Mouse (Mus musculus) stomach, embryonic 14.5 days (tissue): ENCODE data around the gene Tas2r109. TPM values are rescaled to one million over a fixed set of nuclear protein-coding genes. Genes with fewer than 3 reads are reported as not detected.
"Not testable (repeated sequence)": the region's sequence is repeated elsewhere in the genome, so short reads cannot be mapped to it uniquely, and the experiment has no call there.

Source experiments
- ATAC-seq: fragments of 200-750 bp; cut with Nextera tagmentation; 2 replicates; pipeline ENCODE4 v1.8.0; 2017; ENCODE audit warnings: low read depth, moderate TSS enrichment; ENCODE audit not compliant: insufficient number of reproducible peaks, insufficient read depth, low FRiP score
- H3K27ac ChIP-seq: fragments of 300-500 bp; sonication (generic); 2 replicates; pipeline ENCODE4 v1.5.1; 2014; ENCODE audit warnings: mild to moderate bottlenecking, low read length, moderate library complexity, mixed read lengths
- H3K27me3 ChIP-seq: fragments of 300-500 bp; sonication (generic); 2 replicates; pipeline ENCODE4 v1.6.1; 2014; ENCODE audit warnings: low read length, control low read depth, mixed read lengths; ENCODE audit not compliant: control insufficient read depth, insufficient read depth
- H3K36me3 ChIP-seq: fragments of 300-500 bp; sonication (generic); 2 replicates; pipeline ENCODE4 v1.6.1; 2014; ENCODE audit warnings: mild to moderate bottlenecking, control low read depth, low read length, moderate library complexity, mixed read lengths; ENCODE audit not compliant: control insufficient read depth, insufficient read depth
- H3K4me1 ChIP-seq: fragments of 300-500 bp; sonication (generic); 2 replicates; pipeline ENCODE4 v1.6.1; 2014; ENCODE audit warnings: low read length, control low read depth, mixed read lengths; ENCODE audit not compliant: control insufficient read depth, insufficient read depth
- H3K4me2 ChIP-seq: fragments of 300-500 bp; sonication (generic); replicated peaks from 2 replicates; pipeline ENCODE4 v1.6.1; 2014; ENCODE audit warnings: low read depth, low read length, control low read depth
- H3K4me3 ChIP-seq: fragments of 300-500 bp; sonication (generic); 2 replicates; pipeline ENCODE4 v1.5.1; 2014; ENCODE audit warnings: low read depth, low read length, control low read depth
- H3K9ac ChIP-seq: fragments of 300-500 bp; sonication (generic); replicated peaks from 2 replicates; pipeline ENCODE4 v1.6.1; 2014; ENCODE audit warnings: low read depth, mild to moderate bottlenecking, control low read depth, low read length, moderate library complexity, mixed read lengths
- H3K9me3 ChIP-seq: fragments of 300-500 bp; sonication (generic); 2 replicates; pipeline ENCODE4 v1.6.1; 2016; ENCODE audit warnings: low read depth, low read length, control low read depth; ENCODE audit not compliant: control insufficient read depth
- WGBS: fragments of 180-500 bp; shearing (Covaris S2); extraction: QIAGEN DNeasy Blood & Tissue Kit; methylation state at CpG from one replicate; pipeline ENCODE4 v1.1.7; 2014; 5-methylcytosine and 5-hydroxymethylcytosine counted together
- polyA plus RNA-seq: library from polyadenylated mRNA; unstranded; fragments of >200 nt; fragmentation: Nextera tagmentation; extraction: Ambion mirVana; gene quantifications from 2 replicates; pipeline ENCODE4 v1.2.1, GENCODE M21; 2014

The Tas2r109 gene
- not detected in 2 replicates for polyA plus RNA-seq

GRCm38 (mm10) chr6:132980865-132981264, at the start of gene Tas2r109:
Tas2r109 (minus strand) TSS chr6:132980965.
- Histone ChIP-seq H3K4me1 (no peaks in the 10 kb centered on the region), H3K27me3 (no peaks in the 10 kb centered on the region), H3K36me3 (no peaks in the 10 kb centered on the region), H3K9ac (no peak within 1 kb of the TSS), H3K9me3 (no peaks in the 10 kb centered on the region), H3K27ac (no peak within 1 kb of the TSS), H3K4me2 (no peak within 1 kb of the TSS), H3K4me3 (no peak within 1 kb of the TSS)
- no peak for ATAC-seq
- WGBS, result 85% methylated on average over 2 of the region's 2 CpGs

GRCm38 (mm10) chr6:132957819-132958218, 22.9 kb downstream of the Tas2r109 start, which contains the start of gene Tas2r131:
Tas2r131 (minus strand) TSS chr6:132957919.
- no peak for ATAC-seq
- H3K27ac ChIP-seq, result no peak within 1 kb of the TSS
- no peaks in the 10 kb centered on the region for H3K27me3 ChIP-seq
- 71% methylated on average over 1 of the region's 1 CpGs for WGBS
- H3K4me3 ChIP-seq, result no peak within 1 kb of the TSS
- no peaks in the 10 kb centered on the region for H3K9me3 ChIP-seq
- no peaks in the 10 kb centered on the region for H3K4me1 ChIP-seq
- no peak within 1 kb of the TSS for H3K4me2 ChIP-seq
- H3K9ac ChIP-seq, result no peak within 1 kb of the TSS
- H3K36me3 ChIP-seq, result no peaks in the 10 kb centered on the region

DNA sequence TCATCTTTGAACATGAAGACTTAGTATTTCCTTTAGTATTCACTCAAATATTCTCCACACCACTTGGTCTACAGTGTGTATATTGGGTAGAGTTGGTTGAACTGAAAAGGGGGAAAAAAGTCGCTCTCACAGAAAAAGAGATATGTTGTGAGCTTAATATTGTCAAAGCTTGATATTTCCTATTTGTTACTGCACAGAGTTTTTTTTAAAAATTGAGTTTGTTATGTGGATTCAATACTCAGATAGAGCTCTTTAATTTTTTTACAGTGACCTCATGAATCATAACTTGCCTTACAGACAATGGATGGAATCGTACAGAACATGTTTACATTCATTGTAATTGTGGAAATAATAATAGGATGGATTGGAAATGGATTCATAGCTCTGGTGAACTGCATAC, 30.0 kb downstream of the Tas2r109 start, which contains the start of gene Tas2r129:
TSS of gene Tas2r129 (plus strand) at position 301 of the 400 bp plus-strand sequence.
- no peak for ATAC-seq
- no peaks in the 10 kb centered on the region for H3K36me3 ChIP-seq
- no peak within 1 kb of the TSS for H3K4me2 ChIP-seq
- WGBS, result 79% methylated on average over 2 of the region's 2 CpGs
- no peak within 1 kb of the TSS for H3K4me3 ChIP-seq
- H3K27ac ChIP-seq, result no peak within 1 kb of the TSS
- no peaks in the 10 kb centered on the region for H3K4me1 ChIP-seq
- H3K9me3 ChIP-seq, result no peaks in the 10 kb centered on the region
- H3K27me3 ChIP-seq, result no peaks in the 10 kb centered on the region
- no peak within 1 kb of the TSS for H3K9ac ChIP-seq

DNA sequence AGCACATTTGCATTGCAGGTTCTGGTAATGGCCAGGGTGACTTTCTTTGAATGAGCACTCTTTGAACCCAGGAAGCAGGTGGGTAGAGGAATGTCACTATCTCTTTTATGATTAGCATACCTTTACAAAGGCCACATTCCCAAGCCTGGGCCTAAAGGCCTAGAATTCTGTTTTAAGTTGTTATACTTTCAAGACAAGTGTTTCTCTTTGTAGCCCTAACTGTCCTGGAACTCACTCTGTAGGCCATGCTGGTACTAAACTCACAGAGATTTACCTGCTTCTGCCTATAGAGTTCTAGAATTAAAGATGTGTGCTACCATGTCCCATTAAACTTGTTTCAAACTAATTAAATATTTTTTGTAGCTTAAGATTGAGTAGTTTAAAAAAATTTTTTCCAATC, 39.4 kb downstream of the Tas2r109 start:
- not testable (repeated sequence) for ATAC-seq

More for the DNA sequence above, 39.4 kb downstream of the Tas2r109 start:
- H3K36me3 ChIP-seq, H3K27me3 ChIP-seq, H3K9me3 ChIP-seq, H3K9ac ChIP-seq, H3K27ac ChIP-seq, H3K4me1 ChIP-seq, H3K4me2 ChIP-seq, H3K4me3 ChIP-seq: not testable (repeated sequence)

Other genes with a start within 250 kb of the Tas2r109 start
- gene Tas2r115, start 242.9 kb downstream of the Tas2r109 start, polyA plus RNA-seq, result not detected in 2 replicates
- gene Tas2r124, start 226.2 kb downstream of the Tas2r109 start, polyA plus RNA-seq, result not detected in 2 replicates
- gene Tas2r102, start 218.8 kb downstream of the Tas2r109 start, polyA plus RNA-seq, result not detected in 2 replicates
- gene Tas2r136, start 202.8 kb downstream of the Tas2r109 start, polyA plus RNA-seq, result not detected in 2 replicates
- not detected in 2 replicates for gene Tas2r117, start 178.1 kb downstream of the Tas2r109 start, polyA plus RNA-seq
- gene Tas2r123, start 133.8 kb downstream of the Tas2r109 start, polyA plus RNA-seq, result not detected in 2 replicates
- not detected in 2 replicates for gene Tas2r116, start 125.5 kb downstream of the Tas2r109 start, polyA plus RNA-seq
- gene Tas2r110, start 113.0 kb downstream of the Tas2r109 start, polyA plus RNA-seq, result not detected in 2 replicates
- not detected in 2 replicates for gene Tas2r113, start 88.0 kb downstream of the Tas2r109 start, polyA plus RNA-seq
- not detected in 2 replicates for gene Tas2r125, start 71.3 kb downstream of the Tas2r109 start, polyA plus RNA-seq
- gene Tas2r129, start 29.9 kb downstream of the Tas2r109 start, polyA plus RNA-seq, result not detected in 2 replicates
- gene Tas2r131, start 23.0 kb downstream of the Tas2r109 start, polyA plus RNA-seq, result not detected in 2 replicates
- not detected in 2 replicates for gene Tas2r103, start 56.1 kb upstream of the Tas2r109 start, polyA plus RNA-seq
- gene Tas2r140, start 74.9 kb upstream of the Tas2r109 start, polyA plus RNA-seq, result not detected in 2 replicates
- gene Smim10l1, start 123.9 kb upstream of the Tas2r109 start, polyA plus RNA-seq, result 80.4 and 86.0 TPM in 2 replicates